Mouse (Mus musculus) MEL (cell line): ENCODE data around the gene Spryd7. TPM values are rescaled to one million over a fixed set of nuclear protein-coding genes. Genes with fewer than 3 reads are reported as not detected.
"Not testable (repeated sequence)": the region's sequence is repeated elsewhere in the genome, so short reads cannot be mapped to it uniquely, and the experiment has no call there.

Experiments used
- DNase-seq: peaks from one replicate; pipeline ENCODE4 v3.0.0; 2011; ENCODE audit warnings: low read depth, low spot score
- H3K27ac ChIP-seq: 2 replicates; pipeline ENCODE4 v1.5.1; 2012; ENCODE audit warnings: low read depth, mild to moderate bottlenecking, control low read depth, low read length, moderate library complexity; ENCODE audit not compliant: control insufficient read depth
- H3K27me3 ChIP-seq, 2 experiments: fragments of 150-350 bp in 1 of 2; sonication (generic) in 1 of 2; 2 replicates each; pipeline ENCODE4 v1.6.1; 2012; ENCODE audit warnings: low read length in 2 of 2, mild to moderate bottlenecking in 2 of 2, improper control_type of control experiment in 1 of 2, moderate library complexity in 1 of 2; ENCODE audit not compliant: insufficient read depth in 2 of 2, control insufficient read depth in 1 of 2
- H3K36me3 ChIP-seq, 2 experiments: 2 replicates each; pipeline ENCODE4 v1.6.1; 2012 to 2014; ENCODE audit warnings: low read length in 2 of 2, improper control_type of control experiment in 1 of 2, inconsistent platforms in 1 of 2, mild to moderate bottlenecking in 1 of 2; ENCODE audit not compliant: insufficient read depth in 2 of 2, control insufficient read depth in 1 of 2
- H3K4me1 ChIP-seq, 2 experiments: fragments of 150-350 bp in 1 of 2; sonication (generic) in 1 of 2; 2 replicates each; pipeline ENCODE4 v1.6.1; 2012; ENCODE audit warnings: low read length in 2 of 2, improper control_type of control experiment in 1 of 2, mild to moderate bottlenecking in 1 of 2; ENCODE audit not compliant: insufficient read depth in 2 of 2, control insufficient read depth in 1 of 2
- H3K4me3 ChIP-seq, 2 experiments: fragments of 150-350 bp in 1 of 2; sonication (generic) in 1 of 2; 2 replicates each; pipeline ENCODE4 v1.5.1; 2012; ENCODE audit warnings: low read depth in 2 of 2, low read length in 2 of 2, mild to moderate bottlenecking in 2 of 2, moderate library complexity in 2 of 2, control low read depth in 1 of 2, improper control_type of control experiment in 1 of 2; ENCODE audit not compliant: control insufficient read depth in 1 of 2, insufficient read depth in 1 of 2
- H3K79me2 ChIP-seq: 2 replicates; pipeline ENCODE4 v1.6.1; 2012; ENCODE audit warnings: mild to moderate bottlenecking, low read length, moderate library complexity; ENCODE audit not compliant: control insufficient read depth, poor library complexity, insufficient read depth
- H3K9ac ChIP-seq: 2 replicates; pipeline ENCODE4 v1.6.1; 2012; ENCODE audit warnings: low read depth, mild to moderate bottlenecking, control low read depth, low read length, moderate library complexity; ENCODE audit not compliant: control insufficient read depth, poor library complexity, severe bottlenecking
- H3K9me3 ChIP-seq: fragments of 150-350 bp; sonication (generic); replicated peaks from 2 replicates; pipeline ENCODE4 v1.6.1; 2012; ENCODE audit warnings: mild to moderate bottlenecking, low read length, improper control_type of control experiment, moderate library complexity; ENCODE audit not compliant: insufficient read depth
- BHLHE40 ChIP-seq: IDR thresholded peaks from 2 replicates; pipeline ENCODE4 v1.6.1; 2012; ENCODE audit warnings: low read depth, mild to moderate bottlenecking, inconsistent platforms, low read length, improper control_type of control experiment, borderline replicate concordance
- CTCF ChIP-seq, 3 experiments: IDR thresholded peaks in 2 of 3; conservative IDR thresholded peaks in 1 of 3; 2 replicates each; pipeline ENCODE4 v1.5.1; 2011 to 2012; ENCODE audit warnings: low read length in 3 of 3, low read depth in 2 of 3, mild to moderate bottlenecking in 2 of 3, improper control_type of control experiment in 1 of 3, inconsistent platforms in 1 of 3, mixed read lengths in 1 of 3, moderate library complexity in 1 of 3; ENCODE audit not compliant: control insufficient read depth in 1 of 3, insufficient read depth in 1 of 3, poor library complexity in 1 of 3, severe bottlenecking in 1 of 3
- E2F4 ChIP-seq: IDR thresholded peaks from 2 replicates; pipeline ENCODE4 v1.6.1; 2011; ENCODE audit warnings: low read depth, low read length, improper control_type of control experiment, borderline replicate concordance
- EP300 ChIP-seq, 2 experiments: IDR thresholded peaks; 2 replicates each; pipeline ENCODE4 v1.6.1; 2011; ENCODE audit warnings: improper control_type of control experiment in 2 of 2, low read length in 2 of 2, low read depth in 1 of 2, mild to moderate bottlenecking in 1 of 2
- ETS1 ChIP-seq: IDR thresholded peaks from 2 replicates; pipeline ENCODE4 v1.6.1; 2012; ENCODE audit warnings: low read depth, mild to moderate bottlenecking, inconsistent platforms, low read length, improper control_type of control experiment, moderate library complexity
- GATA1 ChIP-seq: IDR thresholded peaks from 2 replicates; pipeline ENCODE4 v1.6.1; 2011; ENCODE audit warnings: low read depth, low read length, improper control_type of control experiment
- JUND ChIP-seq: IDR thresholded peaks from 2 replicates; pipeline ENCODE4 v1.6.1; 2011; ENCODE audit warnings: low read depth, mild to moderate bottlenecking, improper control_type of control experiment, low read length
- MXI1 ChIP-seq: IDR thresholded peaks from 2 replicates; pipeline ENCODE4 v1.6.1; 2011; ENCODE audit warnings: mild to moderate bottlenecking, low read depth, low read length, improper control_type of control experiment
- MYC ChIP-seq: IDR thresholded peaks from 2 replicates; pipeline ENCODE4 v1.6.1; 2011; ENCODE audit warnings: low read depth, mild to moderate bottlenecking, low read length, improper control_type of control experiment, moderate library complexity
- RAD21 ChIP-seq: IDR thresholded peaks from 2 replicates; pipeline ENCODE4 v1.6.1; 2011; ENCODE audit warnings: mild to moderate bottlenecking, low read depth, low read length, improper control_type of control experiment
- RCOR1 ChIP-seq: IDR thresholded peaks from 2 replicates; pipeline ENCODE4 v1.6.1; 2012; ENCODE audit warnings: low read depth, mild to moderate bottlenecking, inconsistent platforms, low read length, improper control_type of control experiment
- TAL1 ChIP-seq: IDR thresholded peaks from 2 replicates; pipeline ENCODE4 v1.6.1; 2012; ENCODE audit warnings: mild to moderate bottlenecking, inconsistent platforms, low read length, moderate library complexity, mixed read lengths
- TBP ChIP-seq: IDR thresholded peaks from 2 replicates; pipeline ENCODE4 v1.8.0; 2011; ENCODE audit warnings: low read depth, low read length, improper control_type of control experiment
- TCF12 ChIP-seq: IDR thresholded peaks from 2 replicates; pipeline ENCODE4 v1.6.1; 2014; ENCODE audit warnings: low read depth, mild to moderate bottlenecking, inconsistent platforms, low read length, improper control_type of control experiment, moderate library complexity
- ZKSCAN1 ChIP-seq: IDR thresholded peaks from 2 replicates; pipeline ENCODE4 v1.6.1; 2012; ENCODE audit warnings: low read depth, mild to moderate bottlenecking, inconsistent platforms, low read length, improper control_type of control experiment, moderate library complexity
- ZMIZ1 ChIP-seq: IDR thresholded peaks from 2 replicates; pipeline ENCODE4 v1.6.1; 2012; ENCODE audit warnings: low read depth, mild to moderate bottlenecking, inconsistent platforms, low read length, improper control_type of control experiment, moderate library complexity
- polyA plus RNA-seq, 2 experiments: library from polyadenylated mRNA; stranded (reverse) in 1 of 2; unstranded in 1 of 2; fragments of >175 nt in 1 of 2; fragments of >200 nt in 1 of 2; gene quantifications; 2 replicates each; pipeline versions ENCODE4 v1.2.1 to v1.2.4; 2012; ENCODE audit warnings: low replicate concordance in 2 of 2, low read depth in 1 of 2; ENCODE audit not compliant: insufficient read length in 2 of 2, insufficient read depth in 1 of 2, missing spikeins in 1 of 2
- total RNA-seq: library from RNA; depleted of rRNA; stranded (reverse); fragments of 300-350 nt; gene quantifications from 2 replicates; pipeline ENCODE4 v1.2.3, GENCODE M21; 2012

The Spryd7 gene
- total and polyA plus RNA-seq, 3 experiments, result 14.3 to 16.4 TPM; not detected in 1

GRCm38 (mm10) chr14:61537772-61538171 lies 18.9 kb downstream of the Spryd7 start:
- not testable (repeated sequence) for H3K4me3 ChIP-seq, H3K9me3 ChIP-seq, H3K4me1 ChIP-seq, H3K79me2 ChIP-seq, H3K27ac ChIP-seq, H3K27me3 ChIP-seq, H3K9ac ChIP-seq, DNase-seq
- H3K36me3 ChIP-seq, result peaks cover 10 to 19% of the 10 kb centered on the region in 2 experiments

- no peak for TF ChIP-seq ZKSCAN1
- TF ChIP-seq TCF12, result peak; percentile 61; the same call in 1 of the 2 replicates
- peak; percentile 48 to 73; a peak in 3 of 4 replicates for TF ChIP-seq EP300 (IDR thresholded peaks at IDR 0.05; ENCODE audit: low read depth in 1 of 2, low read length in 2 of 2)
- TF ChIP-seq MXI1, result peak; percentile 37; the same call in 1 of the 2 replicates
- no peak for TF ChIP-seq MYC
- TF ChIP-seq RCOR1, result 0 out of 2 replicates have a peak, but pooled peaks have one; percentile 36
- peak; percentile 76 for TF ChIP-seq GATA1
- peak; percentile 30; the same call in 1 of the 2 replicates for TF ChIP-seq ETS1
- TF ChIP-seq, all 39 proteins: peak for 6
- Histone ChIP-seq H3K79me2 (no peaks in the 10 kb centered on the region), H3K27me3 (no peaks in the 10 kb centered on the region), H3K4me3 (no peak overlapping the region), H3K36me3 (peaks cover 10 to 19% of the 10 kb centered on the region in 2 experiments), H3K9me3 (no peaks in the 10 kb centered on the region), H3K9ac (no peak overlapping the region), H3K27ac (peak overlapping the region; percentile 62; the same call in 1 of the 2 replicates), H3K4me1 (peaks cover 8 to 9% of the 10 kb centered on the region in 2 experiments)
- peak; percentile 44 for DNase-seq
These were observed 19.9 kb downstream of the Spryd7 start for GRCm38 (mm10) chr14:61536631-61537264.

GRCm38 (mm10) chr14:61535811-61536210 lies 20.9 kb downstream of the Spryd7 start:
- Histone ChIP-seq H3K27me3 (no peaks in the 10 kb centered on the region), H3K36me3 (peaks cover 10 to 21% of the 10 kb centered on the region in 2 experiments), H3K4me3 (no peak overlapping the region), H3K27ac (no peak overlapping the region), H3K9ac (no peak overlapping the region), H3K79me2 (no peaks in the 10 kb centered on the region)
- TF ChIP-seq TBP (no peak), BHLHE40 (no peak), CTCF (IDR thresholded peaks at IDR 0.05 in 2 of 3, conservative IDR thresholded peaks at IDR 0.05 in 1 of 3; ENCODE audit: control insufficient read depth in 1 of 3, insufficient read depth in 1 of 3, low read depth in 2 of 3, low read length in 3 of 3, poor library complexity in 1 of 3, severe bottlenecking in 1 of 3) (no peak), TAL1 (no peak), ZMIZ1 (no peak), RAD21 (no peak), E2F4 (no peak), MXI1 (no peak), JUND (no peak)
- TF ChIP-seq, all 39 proteins: peak for 0
- Histone ChIP-seq H3K4me1 (peaks cover 9 to 11% of the 10 kb centered on the region in 2 experiments), H3K9me3 (no peaks in the 10 kb centered on the region)
- DNase-seq, result no peak
